Mouse (Mus musculus): ENCODE measurements around the gene Lime1.

The Lime1 gene

GRCm38 (mm10) chr2:181390136-181390870 is 10.4 kb downstream of the Lime1 start:
- DNase-seq (ENCODE audit: inconsistent age in 2 of 2, low spot score in 1 of 2) = peak; percentile 74 to 87

DNA sequence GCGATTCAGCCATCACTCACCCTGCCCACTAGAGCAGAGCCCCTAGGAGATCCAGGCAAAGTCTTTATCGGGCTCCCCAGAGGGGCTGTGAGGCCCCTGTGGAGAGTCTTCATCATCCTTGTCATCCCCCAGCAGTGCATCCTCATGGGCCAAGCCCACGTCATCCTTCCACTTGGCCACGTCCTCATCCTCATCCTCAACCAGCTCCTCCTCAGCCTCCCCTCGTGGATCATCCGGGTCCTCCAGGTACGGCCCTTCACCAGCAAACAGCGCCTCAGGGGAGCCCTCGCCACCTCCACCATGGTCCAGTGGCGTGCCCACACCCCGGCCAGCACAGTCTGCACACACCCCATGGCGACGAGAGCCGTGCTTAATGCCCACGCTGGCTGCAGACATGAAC is 11.1 kb downstream of the Lime1 start:
- no peak for DNase-seq (ENCODE audit: inconsistent age in 2 of 2, low spot score in 1 of 2)

GRCm38 (mm10) chr2:181391541-181391940 is 11.7 kb downstream of the Lime1 start:
- peak in 1 of 2 experiments; percentile 25 for DNase-seq (ENCODE audit: inconsistent age in 2 of 2, low spot score in 1 of 2)

GRCm38 (mm10) chr2:181392600-181393213 is 12.8 kb downstream of the Lime1 start:
- peak; percentile 88 to 96 for DNase-seq (ENCODE audit: inconsistent age in 2 of 2, low spot score in 1 of 2)

- peak; percentile 47 to 81 for DNase-seq (ENCODE audit: inconsistent age in 2 of 2, low spot score in 1 of 2)
Observed at GRCm38 (mm10) chr2:181394086-181394485, 14.2 kb downstream of the Lime1 start.

DNA sequence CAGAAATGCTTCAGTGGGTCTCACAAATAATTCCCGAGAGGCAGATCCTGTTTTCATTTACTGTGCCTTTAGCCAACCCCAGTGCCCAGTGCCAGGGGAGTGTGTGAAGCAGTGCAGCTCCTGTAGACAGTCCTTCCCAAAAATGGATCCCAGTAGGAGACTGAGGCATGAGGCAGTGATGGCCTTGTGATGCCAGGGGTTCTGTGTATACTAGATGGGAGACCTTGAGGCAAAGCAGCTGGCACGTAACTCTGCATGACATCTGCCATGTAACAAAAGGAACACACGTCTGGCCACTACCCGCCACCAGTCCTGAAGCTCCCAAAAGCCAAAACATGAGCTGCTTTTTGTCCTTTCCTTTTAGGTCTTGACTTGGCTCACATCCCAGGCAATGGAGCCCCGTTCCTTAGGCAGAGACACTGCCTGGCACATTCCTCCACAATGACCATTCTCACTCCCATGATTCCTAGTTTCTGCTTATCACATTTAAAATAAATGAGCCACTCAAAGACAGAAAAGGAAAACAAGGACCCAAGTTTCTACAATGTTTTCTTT is 17.4 kb downstream of the Lime1 start:
- DNase-seq (ENCODE audit: inconsistent age in 2 of 2, low spot score in 1 of 2) = peak; percentile 56 to 79

GRCm38 (mm10) chr2:181401497-181401896 is 21.6 kb downstream of the Lime1 start:
- no peak for DNase-seq (ENCODE audit: inconsistent age in 2 of 2, low spot score in 1 of 2)

GRCm38 (mm10) chr2:181403722-181404121 is 23.8 kb downstream of the Lime1 start:
- DNase-seq (ENCODE audit: inconsistent age in 2 of 2, low spot score in 1 of 2) = no peak

DNA sequence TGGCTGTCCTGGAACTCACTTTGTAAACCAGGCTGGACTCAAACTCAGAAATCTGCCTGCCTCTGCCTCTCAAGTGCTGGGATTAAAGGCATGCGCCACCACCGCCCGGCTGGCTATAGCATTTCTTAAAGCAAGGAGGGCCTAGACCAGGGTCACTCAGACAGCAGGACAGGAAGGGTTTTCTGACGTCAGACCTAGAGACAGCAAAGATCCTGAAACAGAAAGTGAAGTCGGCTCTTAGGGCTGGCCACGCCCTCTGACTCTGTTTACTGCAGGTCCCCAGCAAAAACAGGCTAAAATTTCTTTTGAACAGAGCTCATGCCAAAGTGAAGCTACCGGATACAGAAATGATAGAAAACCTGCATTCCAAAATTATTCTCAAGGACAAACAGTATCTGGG is 29.8 kb downstream of the Lime1 start:
- DNase-seq (ENCODE audit: inconsistent age in 2 of 2, low spot score in 1 of 2) = no peak

DNA sequence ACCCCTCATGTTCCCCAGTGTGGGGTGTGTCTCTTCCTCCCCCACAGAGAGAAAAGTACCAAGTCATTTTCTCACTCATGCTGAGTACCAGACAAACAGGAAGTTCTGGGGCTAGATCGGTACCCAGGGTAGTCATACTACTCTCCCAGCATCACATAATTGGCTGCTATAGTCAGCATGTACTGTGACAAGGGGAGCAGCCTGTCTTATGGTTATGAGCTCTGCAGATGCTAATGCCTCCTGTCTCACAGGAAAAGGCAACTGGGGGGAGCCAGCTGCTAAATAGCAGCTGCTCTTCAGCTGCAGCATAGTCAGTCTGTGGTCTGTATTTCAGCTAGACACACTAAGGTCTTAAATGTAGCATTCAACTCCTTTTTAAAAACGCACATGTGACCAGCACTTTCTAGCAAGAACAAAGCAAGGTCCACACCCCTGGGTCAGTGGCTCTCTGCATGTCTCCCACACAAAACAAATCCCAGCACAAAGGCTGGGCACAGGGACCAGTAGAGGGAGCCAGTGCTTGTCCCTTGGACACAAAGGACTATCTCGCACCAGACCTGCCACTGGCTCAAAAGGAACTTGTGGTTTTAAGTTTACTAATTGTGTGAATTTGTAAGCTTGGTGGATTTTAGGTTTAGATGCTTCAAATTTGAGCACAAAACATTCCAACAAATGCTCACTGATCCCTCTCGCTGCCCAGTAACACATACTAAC is 31.0 kb downstream of the Lime1 start:
- DNase-seq (ENCODE audit: inconsistent age in 2 of 2, low spot score in 1 of 2) = peak; percentile 76 to 90

GRCm38 (mm10) chr2:181413141-181413540 is 33.3 kb downstream of the Lime1 start:
- peak; percentile 25 to 68 for DNase-seq (ENCODE audit: inconsistent age in 2 of 2, low spot score in 1 of 2)

GRCm38 (mm10) chr2:181415945-181416344 is 36.1 kb downstream of the Lime1 start:
- peak; percentile 70 to 89 for DNase-seq (ENCODE audit: inconsistent age in 2 of 2, low spot score in 1 of 2)

DNA sequence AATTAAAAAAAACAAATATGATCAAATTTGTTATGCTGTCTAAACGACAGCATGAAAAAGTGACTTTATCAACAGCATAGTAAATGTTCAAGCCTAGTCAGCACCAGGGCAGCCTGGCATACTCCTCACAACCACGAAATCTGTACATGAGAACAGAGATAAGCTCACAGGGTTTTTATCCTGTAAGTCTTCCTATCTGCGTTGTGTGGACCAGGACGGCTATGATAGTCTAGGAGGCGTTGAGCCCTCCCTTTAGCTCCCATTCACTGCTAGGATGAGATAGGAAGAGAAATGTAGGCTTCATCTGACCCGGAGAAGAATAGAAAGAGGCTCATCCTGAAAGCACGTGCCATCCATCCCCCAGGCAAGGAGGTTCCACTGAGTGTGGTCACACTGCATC is 39.5 kb downstream of the Lime1 start:
- DNase-seq (ENCODE audit: inconsistent age in 2 of 2, low spot score in 1 of 2) = no peak

- no peak for DNase-seq (ENCODE audit: inconsistent age in 2 of 2, low spot score in 1 of 2)
Observed at GRCm38 (mm10) chr2:181420426-181420825, 40.5 kb downstream of the Lime1 start.

DNA sequence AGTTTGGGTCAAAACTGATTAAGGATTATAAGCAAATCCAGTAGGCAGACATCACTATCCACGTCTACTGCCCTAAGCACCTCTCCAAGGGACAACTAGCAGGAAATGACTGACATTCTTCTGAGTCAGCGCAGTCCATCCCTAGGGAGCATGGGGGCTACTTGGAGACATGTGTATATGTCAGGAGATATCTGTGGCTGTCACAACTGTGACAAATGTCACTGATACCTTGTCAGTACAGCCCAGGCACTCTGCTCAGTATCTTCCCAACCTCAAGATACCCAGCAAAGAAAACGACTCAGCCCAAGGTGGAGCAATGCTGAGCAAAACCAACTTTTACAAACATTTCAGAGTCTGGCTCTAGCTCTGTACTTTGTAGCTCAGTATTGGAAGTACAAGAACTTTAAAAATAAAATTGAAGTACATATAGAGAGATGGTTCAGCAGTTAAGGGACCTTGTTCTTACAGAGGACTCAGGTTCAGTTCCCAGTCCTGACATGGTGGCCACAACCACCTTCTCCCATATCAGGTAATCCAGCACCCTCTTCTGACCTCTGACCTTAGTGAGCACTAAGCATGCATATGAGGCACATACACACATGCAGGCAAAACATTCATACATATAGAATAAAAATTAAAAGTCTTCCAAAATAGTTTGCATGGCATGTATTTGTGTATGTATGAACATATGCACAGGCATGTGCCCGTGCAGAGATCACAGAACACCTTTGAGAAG is 41.2 kb downstream of the Lime1 start:
- no peak for DNase-seq (ENCODE audit: inconsistent age in 2 of 2, low spot score in 1 of 2)

DNA sequence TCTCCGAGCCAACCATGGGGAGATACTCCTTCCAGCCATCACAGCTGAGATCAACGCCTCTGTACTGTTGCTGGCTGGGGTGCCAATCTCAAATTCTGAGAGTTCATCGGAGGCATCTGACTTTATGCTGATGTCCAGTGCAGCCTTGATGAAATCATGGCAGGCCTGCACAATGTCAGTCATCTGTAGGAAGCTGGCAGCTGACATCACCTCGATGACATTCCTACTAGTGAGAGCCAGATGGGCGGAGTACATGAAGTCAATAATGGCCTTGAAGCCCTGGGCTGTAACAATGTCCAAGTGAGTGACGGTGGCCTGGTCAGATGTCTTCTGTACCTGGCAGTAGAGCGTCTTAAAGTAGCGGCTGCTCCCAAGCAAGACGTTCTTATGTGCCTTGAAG is 44.0 kb downstream of the Lime1 start:
- peak in 1 of 2 experiments; percentile 41 for DNase-seq (ENCODE audit: inconsistent age in 2 of 2, low spot score in 1 of 2)

Measured in adrenal gland, adult (tissue).